Mouse (Mus musculus): ENCODE measurements around the gene Cdh22. TPM values are rescaled to one million over a fixed set of nuclear protein-coding genes. Genes with fewer than 3 reads are reported as not detected.
A peak's percentile ranks its signal among the peaks of the same experiment; 100 is the strongest.

Gene Cdh22
- polyA plus RNA-seq, 1 experiment from 2014 or later: 0.08 TPM

DNA sequence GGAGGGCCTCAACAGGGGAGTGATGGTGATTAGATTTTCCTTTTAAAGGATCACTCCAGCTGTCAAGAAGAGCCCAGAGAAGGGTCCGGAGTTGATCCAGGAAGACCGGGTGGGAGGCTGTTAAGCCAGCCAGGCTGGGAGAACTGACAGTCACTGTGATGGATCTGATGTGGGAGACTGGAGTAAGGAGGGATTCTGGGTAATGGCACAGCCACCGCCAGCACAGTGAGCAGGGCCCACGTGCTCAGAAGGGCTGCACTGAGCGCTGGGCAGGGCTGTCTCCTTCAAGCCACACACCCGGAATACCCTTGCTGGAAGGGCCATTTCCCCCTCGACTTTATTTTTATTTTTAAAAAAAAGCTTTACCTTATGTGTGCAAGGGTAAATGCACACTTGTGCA is 29.7 kb downstream of the Cdh22 start:
- no peaks in the 10 kb centered on the region for H3K9me3 ChIP-seq
- no peak overlapping the region for H3K4me3 ChIP-seq
- H3K9ac ChIP-seq: no peak overlapping the region
- peaks cover 9% of the 10 kb centered on the region for H3K4me1 ChIP-seq
- no peak overlapping the region for H3K27ac ChIP-seq (replicated peaks)
- H3K27me3 ChIP-seq (replicated peaks): peaks cover 98% of the 10 kb centered on the region
- 24% methylated on average over 7 of the region's 7 CpGs for WGBS
- ATAC-seq (ENCODE audit: extremely low read depth, insufficient number of reproducible peaks, low FRiP score, low TSS enrichment): no peak
- H3K36me3 ChIP-seq: no peaks in the 10 kb centered on the region
- no peak overlapping the region for H3K4me2 ChIP-seq

DNA sequence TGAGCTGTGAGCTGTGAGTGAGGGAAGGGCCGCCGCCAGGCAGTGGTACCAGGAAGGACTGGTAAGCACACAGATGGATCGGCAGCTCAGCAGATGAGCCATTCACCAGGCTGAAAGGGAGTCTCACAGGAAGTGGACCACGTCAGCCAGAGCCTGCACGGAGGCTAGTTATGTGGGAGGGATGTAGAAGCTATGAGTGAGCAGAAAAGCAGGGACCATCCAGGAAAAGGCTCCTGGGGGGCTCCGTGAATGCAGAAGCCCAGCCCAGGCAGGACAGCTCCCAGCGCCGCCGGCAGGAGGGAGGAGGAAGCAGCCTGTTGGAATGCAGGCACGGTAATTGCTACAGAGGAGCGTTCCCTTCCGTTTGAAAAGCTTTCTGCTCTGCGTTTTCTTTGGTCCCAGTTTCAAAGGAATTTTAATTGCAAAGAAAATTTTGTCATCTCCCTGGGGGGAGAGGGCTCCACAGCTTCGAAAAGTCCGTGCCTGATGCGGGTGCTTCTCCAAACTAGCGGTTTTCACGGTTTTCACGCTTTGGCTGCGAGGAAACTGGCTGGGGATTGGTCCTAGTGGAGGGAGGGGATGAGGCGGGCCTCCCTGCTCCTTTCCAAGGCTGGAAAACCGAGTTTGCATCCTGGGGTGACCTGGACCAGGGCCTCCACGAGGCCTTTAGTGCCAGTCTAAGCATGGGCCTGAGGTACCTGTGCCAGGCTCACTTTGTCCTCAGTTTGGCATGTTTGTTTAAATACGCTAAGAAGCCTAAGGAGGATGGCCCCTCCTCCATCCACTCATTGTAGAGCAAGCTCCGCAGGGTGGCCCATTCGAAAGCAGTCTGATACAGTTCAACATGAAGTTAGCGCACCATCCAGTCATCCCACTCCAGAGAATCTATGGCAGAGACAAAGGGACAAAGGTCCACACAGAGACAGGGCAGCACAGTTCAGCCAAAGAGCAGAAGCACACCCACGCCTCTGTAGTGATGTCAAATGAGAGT is 32.6 kb downstream of the Cdh22 start:
- H3K9ac ChIP-seq: peak overlapping the region; percentile 45
- WGBS: 6% methylated on average over 28 of the region's 28 CpGs

DNA sequence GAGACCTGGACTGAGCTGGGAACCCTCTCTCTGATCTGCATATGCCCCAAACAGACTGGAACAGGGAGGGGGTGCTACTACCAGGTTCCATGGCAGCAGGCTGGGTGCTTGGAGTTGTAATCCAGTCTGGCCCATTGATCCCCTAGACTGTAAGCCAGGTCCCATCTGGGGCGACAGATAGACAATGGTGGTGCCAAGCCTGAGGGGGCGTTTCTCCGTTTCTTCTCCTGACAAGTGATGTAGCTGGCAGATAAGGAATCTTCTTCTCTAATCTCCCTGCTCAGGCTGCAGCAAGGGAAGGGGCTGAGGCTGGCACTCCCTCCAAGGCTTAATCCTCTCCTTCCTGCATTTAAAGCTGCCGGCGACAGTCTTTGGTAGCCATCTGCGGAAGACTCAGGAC is 37.1 kb downstream of the Cdh22 start:
- no peak for ATAC-seq (ENCODE audit: extremely low read depth, insufficient number of reproducible peaks, low FRiP score, low TSS enrichment)
- no peak overlapping the region for H3K4me2 ChIP-seq
- H3K4me3 ChIP-seq: no peak overlapping the region
- peaks cover 99% of the 10 kb centered on the region for H3K27me3 ChIP-seq (replicated peaks)
- H3K27ac ChIP-seq (replicated peaks): no peak overlapping the region
- no peak overlapping the region for H3K9ac ChIP-seq
- peaks cover 14% of the 10 kb centered on the region for H3K4me1 ChIP-seq
- WGBS: 34% methylated on average over 6 of the region's 6 CpGs
- no peaks in the 10 kb centered on the region for H3K36me3 ChIP-seq
- H3K9me3 ChIP-seq: no peaks in the 10 kb centered on the region

More for the DNA sequence above, 32.6 kb downstream of the Cdh22 start:
- Histone ChIP-seq H3K27me3 (replicated peaks) (peaks cover 99% of the 10 kb centered on the region), H3K36me3 (no peaks in the 10 kb centered on the region), H3K4me1 (peaks cover 9% of the 10 kb centered on the region), H3K9me3 (no peaks in the 10 kb centered on the region), H3K4me3 (peak overlapping the region; percentile 36), H3K27ac (replicated peaks) (no peak overlapping the region), H3K4me2 (peak overlapping the region; percentile 66)
- no peak; the same call in 1 of the 2 replicates for ATAC-seq (ENCODE audit: extremely low read depth, insufficient number of reproducible peaks, low FRiP score, low TSS enrichment)

DNA sequence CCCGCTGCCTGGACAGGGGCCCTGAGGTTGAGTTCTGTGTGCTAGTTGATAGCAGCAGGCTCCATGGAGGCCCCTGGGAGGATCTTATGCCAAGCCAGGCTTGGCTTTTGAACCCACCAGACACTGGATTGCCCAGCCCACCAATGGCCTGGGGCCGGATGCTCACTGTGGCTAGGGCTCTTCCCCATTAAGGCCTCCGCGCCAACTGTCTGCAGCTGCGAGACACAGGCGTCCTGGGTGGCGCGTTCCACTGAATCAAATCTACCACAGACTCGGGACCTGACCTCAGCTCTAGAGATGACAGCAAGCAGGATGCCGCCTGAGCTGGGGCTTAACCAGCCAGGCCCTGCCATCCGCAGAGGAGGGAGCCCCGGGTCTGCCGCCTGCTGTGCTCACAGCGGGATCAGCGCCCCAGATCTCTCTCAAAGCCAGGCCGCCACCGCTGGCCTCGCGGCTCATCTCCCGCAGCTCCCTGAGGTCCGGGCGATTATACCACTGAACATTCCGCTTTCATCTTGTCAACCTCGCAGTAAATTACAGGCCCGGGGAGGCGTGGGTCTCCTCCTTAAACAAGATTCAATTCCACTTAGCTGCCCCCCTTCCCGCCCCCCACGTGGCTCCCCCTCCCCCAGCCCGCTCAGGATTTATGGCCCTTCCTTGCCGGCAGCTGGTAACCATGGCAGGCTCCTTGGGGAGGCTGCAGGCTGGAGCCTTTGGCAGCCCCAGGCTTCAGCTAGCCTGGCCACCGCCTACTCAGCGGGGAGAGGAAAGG is 39.1 kb downstream of the Cdh22 start:
- Histone ChIP-seq H3K9ac (0 out of 2 replicates have a peak overlapping the region, but pooled peaks have one; percentile 37), H3K9me3 (no peaks in the 10 kb centered on the region), H3K4me2 (peak overlapping the region; percentile 36), H3K4me1 (0 out of 2 replicates have a peak, but pooled peaks cover 5% of the 10 kb centered on the region), H3K36me3 (no peaks in the 10 kb centered on the region), H3K27me3 (replicated peaks) (peaks cover 96% of the 10 kb centered on the region), H3K27ac (replicated peaks) (no peak overlapping the region), H3K4me3 (peak overlapping the region; percentile 13)
- WGBS: 9% methylated on average over 32 of the region's 32 CpGs
- ATAC-seq (ENCODE audit: extremely low read depth, insufficient number of reproducible peaks, low FRiP score, low TSS enrichment): no peak

DNA sequence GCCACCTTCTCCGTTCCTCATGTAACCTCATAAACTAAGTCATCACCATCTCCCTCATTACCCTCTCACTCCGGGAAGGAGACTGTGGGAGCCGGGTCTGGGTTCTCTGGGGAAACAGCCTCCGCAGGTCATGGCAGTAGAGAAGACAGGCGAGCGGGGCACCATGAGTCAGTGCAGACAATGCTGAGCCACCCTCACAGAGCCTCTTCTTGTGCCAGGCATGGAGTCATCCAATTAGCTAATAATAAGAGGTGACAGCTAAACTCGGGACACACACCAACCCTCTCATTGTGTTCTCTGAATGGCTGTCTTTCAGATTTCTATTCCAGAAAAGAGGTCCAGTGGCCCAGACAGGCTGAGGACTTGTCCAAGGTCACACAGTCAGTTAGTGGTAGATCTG is 43.2 kb downstream of the Cdh22 start:
- ATAC-seq (ENCODE audit: extremely low read depth, insufficient number of reproducible peaks, low FRiP score, low TSS enrichment): no peak
- WGBS: 75% methylated on average over 7 of the region's 7 CpGs
- Histone ChIP-seq H3K36me3 (no peaks in the 10 kb centered on the region), H3K27ac (replicated peaks) (no peak overlapping the region), H3K4me1 (0 out of 2 replicates have a peak, but pooled peaks cover 5% of the 10 kb centered on the region), H3K27me3 (replicated peaks) (peaks cover 96% of the 10 kb centered on the region), H3K4me2 (no peak overlapping the region), H3K9ac (no peak overlapping the region), H3K9me3 (no peaks in the 10 kb centered on the region), H3K4me3 (no peak overlapping the region)

DNA sequence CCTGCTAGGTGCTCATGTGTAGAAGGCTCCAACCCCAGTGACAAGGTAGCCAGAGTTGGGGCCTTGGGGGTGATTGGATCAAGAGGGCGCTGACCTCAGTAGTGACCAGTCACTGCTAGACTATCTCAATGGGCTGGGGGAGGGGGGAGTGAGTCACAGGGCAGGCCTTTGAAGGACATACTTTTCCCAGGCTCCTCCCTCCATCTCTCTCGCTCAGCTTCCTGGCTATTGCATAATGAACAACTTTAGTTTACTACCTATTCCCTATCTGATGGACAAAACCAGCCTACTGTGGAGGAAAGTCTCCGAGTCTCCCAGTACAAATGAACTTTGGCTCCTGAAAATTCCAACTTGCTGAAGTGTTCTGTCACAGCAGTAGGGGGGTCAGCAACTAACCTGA is 45.1 kb downstream of the Cdh22 start:
- no peak overlapping the region for H3K4me2 ChIP-seq
- no peaks in the 10 kb centered on the region for H3K9me3 ChIP-seq
- no peak overlapping the region for H3K4me3 ChIP-seq
- ATAC-seq (ENCODE audit: extremely low read depth, insufficient number of reproducible peaks, low FRiP score, low TSS enrichment): no peak
- no peak overlapping the region for H3K9ac ChIP-seq
- 35% methylated on average over 3 of the region's 3 CpGs for WGBS
- H3K36me3 ChIP-seq: no peaks in the 10 kb centered on the region
- H3K27ac ChIP-seq (replicated peaks): no peak overlapping the region
- H3K4me1 ChIP-seq: no peaks in the 10 kb centered on the region; the same call in 1 of the 2 replicates
- peaks cover 94% of the 10 kb centered on the region for H3K27me3 ChIP-seq (replicated peaks)

DNA sequence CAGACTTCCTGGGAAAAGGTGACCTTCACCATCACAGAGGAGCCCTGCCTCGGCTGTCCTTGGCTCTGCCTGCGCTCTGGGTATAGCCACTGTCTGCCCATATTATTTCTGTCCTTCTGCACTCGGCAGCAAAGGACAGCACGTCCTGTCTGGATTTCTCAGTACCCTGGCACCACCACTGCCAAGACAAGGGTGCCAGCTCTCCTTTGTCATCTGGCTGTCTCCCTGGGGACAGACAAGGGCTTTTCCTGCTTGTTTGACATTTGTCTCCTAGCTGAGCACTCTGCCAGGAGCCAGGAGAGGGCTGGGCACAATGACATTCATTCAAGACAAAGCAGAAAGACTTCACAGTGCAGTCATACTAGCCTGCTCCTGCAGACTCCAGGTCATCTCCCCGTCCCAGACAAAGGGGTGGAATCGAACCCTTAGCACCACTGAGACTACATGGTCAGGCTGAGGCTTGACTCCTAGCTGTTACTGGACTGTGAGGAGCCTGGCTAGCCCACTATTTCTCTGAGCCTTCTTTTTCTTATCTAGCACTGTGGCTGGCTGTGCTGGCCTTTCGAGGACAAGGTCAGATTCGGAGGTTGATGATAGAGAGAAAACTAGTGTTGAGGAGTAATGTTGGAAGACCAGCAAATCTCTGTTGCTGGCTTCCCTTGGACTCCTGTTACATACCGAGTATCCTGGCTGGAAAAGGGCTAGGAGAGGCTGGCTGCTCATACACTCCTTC is 46.8 kb downstream of the Cdh22 start:
- Histone ChIP-seq H3K27ac (replicated peaks) (no peak overlapping the region), H3K9me3 (no peaks in the 10 kb centered on the region), H3K4me3 (no peak overlapping the region), H3K4me2 (no peak overlapping the region), H3K36me3 (no peaks in the 10 kb centered on the region), H3K27me3 (replicated peaks) (peaks cover 94% of the 10 kb centered on the region), H3K9ac (no peak overlapping the region), H3K4me1 (peaks cover 10% of the 10 kb centered on the region)
- 66% methylated on average over 9 of the region's 9 CpGs for WGBS
- ATAC-seq (ENCODE audit: extremely low read depth, insufficient number of reproducible peaks, low FRiP score, low TSS enrichment): no peak

DNA sequence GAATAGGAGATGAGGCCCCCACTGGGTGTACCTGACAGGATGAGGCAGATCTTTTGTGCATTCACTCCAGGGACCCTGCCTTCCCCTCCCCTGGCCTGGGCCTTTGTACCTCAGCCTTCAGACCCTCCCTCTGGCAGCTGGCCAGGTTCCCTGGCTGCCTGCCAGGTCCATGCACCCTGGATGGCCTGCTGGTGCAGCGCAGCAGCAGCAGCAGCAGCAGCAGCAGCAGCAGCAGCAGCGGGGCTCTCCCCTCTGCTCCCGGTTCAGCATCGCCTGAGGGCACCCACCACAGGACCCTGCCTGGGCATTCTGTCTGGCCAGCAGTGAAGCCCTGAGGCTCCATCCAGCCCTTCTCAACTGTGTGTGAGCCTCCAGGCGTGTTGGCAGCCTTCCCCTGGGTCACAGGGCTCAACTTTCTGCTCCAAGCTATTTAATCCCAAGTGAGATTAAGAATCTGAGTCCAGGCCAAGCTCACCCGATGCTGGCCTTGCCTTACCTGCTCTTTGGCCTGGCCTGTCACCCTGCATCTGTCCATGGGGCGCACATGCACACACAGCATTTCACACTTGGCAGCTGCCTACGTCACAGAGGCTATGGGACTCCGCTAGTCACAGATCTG is 50.5 kb downstream of the Cdh22 start:
- Histone ChIP-seq H3K36me3 (no peaks in the 10 kb centered on the region), H3K27ac (replicated peaks) (no peak overlapping the region), H3K4me2 (no peak overlapping the region), H3K4me3 (no peak overlapping the region), H3K4me1 (peaks cover 10% of the 10 kb centered on the region), H3K9ac (peak overlapping the region; percentile 25), H3K9me3 (no peaks in the 10 kb centered on the region), H3K27me3 (replicated peaks) (peaks cover 96% of the 10 kb centered on the region)
- ATAC-seq (ENCODE audit: extremely low read depth, insufficient number of reproducible peaks, low FRiP score, low TSS enrichment): no peak
- 30% methylated on average over 9 of the region's 9 CpGs for WGBS

DNA sequence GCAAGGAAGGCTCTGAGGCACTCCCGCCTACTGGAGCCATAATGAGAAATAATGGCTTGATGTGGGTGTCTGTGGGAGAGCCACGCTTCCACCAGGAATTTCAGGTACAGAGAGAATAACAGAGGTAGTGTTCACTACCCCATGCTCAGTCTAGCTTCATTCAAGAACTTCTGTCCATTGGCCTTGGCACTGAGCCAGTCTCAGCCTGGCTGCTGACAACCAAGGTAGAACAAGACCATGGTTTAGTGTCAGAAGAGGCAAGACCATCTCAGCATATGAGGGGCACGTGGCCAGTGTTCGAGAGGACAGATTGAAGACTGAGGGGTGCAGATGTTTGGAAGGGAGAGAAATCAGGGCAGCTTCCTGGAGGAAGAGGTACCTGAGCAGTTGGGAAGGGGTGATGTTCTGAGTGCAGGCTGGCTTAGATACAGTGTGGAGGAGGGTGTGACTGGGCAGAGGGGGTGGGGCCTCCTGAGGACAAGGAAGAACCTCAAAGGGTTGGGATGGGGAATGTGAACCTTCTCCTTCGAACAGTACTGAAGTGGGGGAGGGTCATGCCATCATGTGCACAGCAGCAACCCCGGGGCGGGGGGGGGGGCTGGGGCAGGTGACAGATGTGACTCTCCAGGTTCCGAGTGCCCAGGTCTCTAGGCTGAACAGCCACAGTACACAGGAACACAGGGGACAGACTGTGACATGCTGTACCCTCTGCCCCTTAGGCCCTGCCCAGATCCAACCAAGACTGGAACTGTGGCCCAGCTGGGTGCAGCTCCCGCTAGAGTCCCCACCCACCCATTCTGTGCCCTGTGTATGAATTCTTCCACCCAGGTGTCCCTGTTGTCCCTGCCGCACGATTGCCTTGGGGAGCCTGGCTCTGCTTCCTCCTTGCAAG is 52.3 kb downstream of the Cdh22 start:
- Histone ChIP-seq H3K4me2 (no peak overlapping the region), H3K36me3 (no peaks in the 10 kb centered on the region), H3K4me1 (peaks cover 10% of the 10 kb centered on the region), H3K27ac (replicated peaks) (no peak overlapping the region), H3K27me3 (replicated peaks) (peaks cover 96% of the 10 kb centered on the region), H3K4me3 (no peak overlapping the region), H3K9me3 (no peaks in the 10 kb centered on the region), H3K9ac (no peak overlapping the region)
- 45% methylated on average over 11 of the region's 11 CpGs for WGBS
- ATAC-seq (ENCODE audit: extremely low read depth, insufficient number of reproducible peaks, low FRiP score, low TSS enrichment): no peak

DNA sequence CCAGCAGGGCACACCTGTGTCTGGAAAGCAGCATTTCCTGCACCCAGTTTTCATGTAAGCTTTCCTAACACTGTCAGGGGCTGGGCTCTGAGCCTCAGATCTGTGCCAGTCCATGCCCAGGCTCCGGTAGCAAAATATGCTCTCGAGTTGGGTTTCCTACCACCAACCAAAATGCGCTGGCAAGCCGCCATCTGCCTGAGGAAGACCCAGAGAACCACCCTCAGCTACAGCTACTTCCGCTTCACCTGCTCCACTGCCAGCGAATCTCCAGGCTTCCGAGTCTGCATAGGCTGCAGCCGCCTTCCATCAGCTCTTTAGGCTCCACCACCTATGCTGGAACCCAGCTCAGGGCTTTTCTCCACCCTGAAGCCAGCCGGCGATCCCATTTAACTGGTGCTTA is 55.4 kb downstream of the Cdh22 start:
- 46% methylated on average over 10 of the region's 10 CpGs for WGBS
- Histone ChIP-seq H3K27ac (replicated peaks) (no peak overlapping the region), H3K4me2 (no peak overlapping the region), H3K4me1 (peaks cover 7% of the 10 kb centered on the region), H3K9me3 (no peaks in the 10 kb centered on the region), H3K9ac (no peak overlapping the region), H3K4me3 (no peak overlapping the region), H3K27me3 (replicated peaks) (peaks cover 98% of the 10 kb centered on the region), H3K36me3 (no peaks in the 10 kb centered on the region)
- no peak for ATAC-seq (ENCODE audit: extremely low read depth, insufficient number of reproducible peaks, low FRiP score, low TSS enrichment)

All from heart, embryonic 13.5 days (tissue).